Mouse (Mus musculus) adrenal gland, postnatal 36 days (tissue): Measurements from ENCODE around the gene Olfr1339. TPM values are rescaled to one million over a fixed set of nuclear protein-coding genes. Genes with fewer than 3 reads are reported as not detected.

Experiments used
- DNase-seq, 2 experiments: peaks; one replicate each; pipeline ENCODE4 v3.0.0; 2021; ENCODE audit warnings: mixed read lengths in 1 of 2
- long read RNA-seq, 2 experiments: library from polyadenylated mRNA; stranded (forward); transcript quantifications; one replicate each; pipeline ENCODE4 v2.0.0; 2021; ENCODE audit warnings: borderline sequencing depth in 2 of 2
- total RNA-seq, 2 experiments: library from RNA; stranded (reverse); gene quantifications; 2 replicates each; pipeline ENCODE4 v1.2.3; 2021

Gene Olfr1339
- not detected for total RNA-seq
- long read RNA-seq, experiment 1: 0 reads
- long read RNA-seq, experiment 2: 0 reads

DNA sequence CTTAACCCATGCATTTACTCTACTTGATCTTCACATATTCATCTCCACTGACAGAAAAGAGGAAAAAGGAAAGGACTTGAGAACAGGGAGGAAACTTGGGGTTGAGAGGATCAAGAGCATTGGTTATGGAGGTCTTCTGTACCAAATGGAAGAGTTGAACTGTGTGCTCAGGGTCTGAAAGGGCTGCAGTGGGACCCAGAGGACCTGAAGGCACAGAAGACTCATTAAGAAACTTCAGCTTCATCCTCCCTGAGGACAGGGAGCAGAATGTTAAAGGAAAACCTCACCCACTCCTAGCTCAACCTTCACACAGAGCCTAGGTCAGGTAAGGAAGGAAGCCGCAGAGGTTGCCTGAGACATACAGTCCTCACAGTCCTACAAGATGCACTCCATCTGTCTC is at the start of gene Olfr1339:
Gene Olfr1339, plus strand, starts transcription at position 301 of the 400 bp plus-strand sequence.
- no peak for DNase-seq

DNA sequence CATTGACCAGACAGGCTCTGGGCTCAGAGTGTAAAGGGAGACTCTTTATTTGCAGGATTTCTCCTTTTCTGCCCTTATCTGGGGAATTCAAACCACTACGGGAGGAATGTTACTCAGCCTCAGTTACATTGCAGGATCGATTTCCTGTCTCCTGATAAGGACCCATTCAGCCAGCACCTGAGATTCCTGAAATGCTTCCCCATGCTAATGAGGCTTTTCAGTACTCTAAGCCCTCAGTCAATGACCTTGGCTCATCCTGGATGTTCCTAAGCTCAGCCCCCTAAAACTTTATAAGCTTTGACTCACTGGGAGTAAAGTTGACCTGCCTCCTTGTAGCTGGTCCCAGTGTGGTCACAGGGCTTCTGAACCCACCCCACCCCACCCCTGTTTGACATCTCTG is 44.9 kb upstream of the Olfr1339 start:
- no peak for DNase-seq

DNA sequence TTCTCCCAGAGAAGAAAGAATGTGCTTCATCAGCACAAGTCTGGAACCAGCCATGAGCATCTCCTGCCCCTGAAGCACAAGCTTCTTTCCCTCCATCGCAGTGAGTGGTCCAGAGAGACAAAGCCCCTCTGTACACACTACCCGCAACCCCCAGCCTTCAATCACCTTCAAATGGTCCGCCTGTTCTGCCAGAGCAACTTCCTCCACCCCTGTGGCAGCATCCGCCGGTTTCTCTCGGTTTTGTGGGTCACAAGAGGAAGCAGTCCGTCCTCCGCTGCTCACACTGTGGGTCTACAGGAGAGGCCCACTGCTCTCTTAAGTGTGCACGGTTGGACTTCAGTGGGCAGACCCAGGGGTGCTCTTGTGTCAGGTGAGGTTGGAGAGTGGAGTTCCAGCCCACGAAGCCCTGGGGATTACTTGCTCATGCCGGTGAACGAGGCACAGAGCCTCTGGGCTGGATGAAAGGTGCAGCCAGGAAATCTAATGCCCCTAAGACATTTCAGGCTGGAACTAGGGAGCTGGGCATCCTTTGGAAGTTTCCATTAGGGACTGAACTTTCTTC is 39.5 kb upstream of the Olfr1339 start, which contains the start of gene Olfr1342:
Gene Olfr1342, minus strand, starts transcription at position 345 of the 562 bp plus-strand sequence.
- no peak for DNase-seq

DNA sequence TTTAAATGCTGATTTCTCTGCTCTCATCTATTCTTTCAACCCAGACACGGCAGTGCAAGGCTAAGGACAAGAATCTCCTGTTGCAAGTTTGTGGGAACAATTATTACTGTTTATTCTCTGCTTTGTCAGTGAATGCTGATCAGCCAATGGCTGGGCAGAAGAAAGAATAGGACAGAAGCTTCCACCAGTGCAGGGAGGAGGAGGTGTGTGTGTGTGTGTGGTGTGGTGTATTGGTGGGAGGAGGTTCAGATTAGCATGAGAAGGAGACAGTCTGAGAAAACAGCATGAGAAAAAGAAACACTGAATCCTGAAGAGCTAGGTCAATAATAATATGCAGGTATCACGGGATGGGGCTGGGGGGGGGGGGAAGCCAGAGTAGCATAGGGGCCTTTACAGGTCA is 38.2 kb upstream of the Olfr1339 start:
- DNase-seq: no peak

DNA sequence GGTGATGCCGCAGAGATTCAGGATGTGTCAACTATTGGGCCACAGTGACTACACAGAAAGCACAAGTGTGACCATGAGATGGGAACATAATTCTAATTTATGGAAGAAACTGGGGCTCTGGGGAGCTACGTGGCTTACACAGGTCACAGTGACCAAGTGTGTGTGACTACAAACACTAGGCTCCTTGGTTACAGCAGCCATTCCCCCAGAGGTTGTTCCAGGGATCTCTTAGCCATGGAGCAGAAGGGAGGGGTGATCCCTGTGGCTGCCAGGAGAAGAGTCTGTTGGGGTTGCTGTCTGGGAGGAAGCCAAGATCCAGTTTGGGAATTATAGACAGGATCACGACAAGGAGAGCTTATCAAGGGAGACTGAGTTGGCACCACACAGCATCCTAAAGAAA is 28.8 kb upstream of the Olfr1339 start, which contains the start of gene Olfr1341:
Gene Olfr1341, plus strand, starts transcription at position 301 of the 400 bp plus-strand sequence.
- no peak for DNase-seq

DNA sequence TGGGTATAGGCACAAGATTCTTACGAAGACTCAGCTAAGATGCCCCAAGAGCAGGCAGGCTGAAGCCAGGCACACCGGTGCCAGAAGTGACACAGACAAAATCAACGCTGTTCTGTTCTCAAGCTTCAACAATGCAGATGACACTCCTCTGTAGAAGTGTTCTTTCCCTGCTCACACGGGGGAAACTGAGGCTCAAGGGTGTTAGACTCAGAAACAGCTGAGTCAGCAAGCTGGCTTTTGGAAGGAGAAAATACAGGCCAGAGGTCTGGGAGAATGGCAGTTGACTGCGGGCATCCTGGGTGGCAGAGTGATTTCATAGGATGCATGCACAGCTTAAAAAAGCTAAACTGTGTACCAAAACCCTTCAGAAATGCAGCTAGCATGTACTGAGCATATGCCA is 23.9 kb upstream of the Olfr1339 start:
- no peak for DNase-seq

DNA sequence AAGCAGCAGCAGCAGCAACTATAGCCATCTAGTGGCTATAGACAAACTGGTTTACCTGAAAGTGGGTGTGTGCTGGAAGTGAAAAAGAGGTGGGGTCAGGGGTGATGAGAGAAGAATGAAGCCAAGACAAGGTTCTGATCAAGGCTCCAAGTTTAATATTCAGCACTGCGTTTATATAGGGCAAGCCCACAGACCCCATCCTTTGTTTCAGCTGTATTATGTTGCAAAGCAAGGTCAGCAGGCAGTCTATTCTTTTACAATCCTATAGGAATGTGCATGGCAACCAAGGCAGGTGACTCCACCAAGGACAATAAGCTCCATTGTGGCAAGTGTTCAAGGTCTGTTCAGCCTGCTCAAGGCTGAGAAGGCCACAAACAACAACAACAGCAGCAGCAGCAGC is 20.3 kb upstream of the Olfr1339 start:
- DNase-seq: no peak

DNA sequence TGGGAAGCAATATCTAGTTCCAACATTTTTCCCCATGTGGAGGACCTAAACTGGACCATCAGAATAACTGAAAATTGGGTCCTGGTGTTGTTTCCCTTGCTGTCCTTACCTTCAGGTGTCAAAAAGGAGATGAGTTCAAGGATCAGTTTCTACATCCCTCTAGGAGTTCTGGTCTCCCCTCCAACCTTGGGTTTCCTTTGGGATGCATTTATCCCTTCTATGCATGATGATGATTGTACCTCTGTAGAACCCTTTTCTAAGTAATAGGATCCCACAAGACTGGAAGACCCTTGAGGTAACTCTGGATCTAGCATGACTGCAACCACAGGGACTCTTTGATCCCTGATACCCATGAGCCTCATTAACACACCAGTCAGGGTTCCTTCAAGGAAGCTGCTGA is 12.1 kb upstream of the Olfr1339 start, which contains the start of gene Olfr1340:
Gene Olfr1340, plus strand, starts transcription at position 301 of the 400 bp plus-strand sequence.
- DNase-seq: no peak

DNA sequence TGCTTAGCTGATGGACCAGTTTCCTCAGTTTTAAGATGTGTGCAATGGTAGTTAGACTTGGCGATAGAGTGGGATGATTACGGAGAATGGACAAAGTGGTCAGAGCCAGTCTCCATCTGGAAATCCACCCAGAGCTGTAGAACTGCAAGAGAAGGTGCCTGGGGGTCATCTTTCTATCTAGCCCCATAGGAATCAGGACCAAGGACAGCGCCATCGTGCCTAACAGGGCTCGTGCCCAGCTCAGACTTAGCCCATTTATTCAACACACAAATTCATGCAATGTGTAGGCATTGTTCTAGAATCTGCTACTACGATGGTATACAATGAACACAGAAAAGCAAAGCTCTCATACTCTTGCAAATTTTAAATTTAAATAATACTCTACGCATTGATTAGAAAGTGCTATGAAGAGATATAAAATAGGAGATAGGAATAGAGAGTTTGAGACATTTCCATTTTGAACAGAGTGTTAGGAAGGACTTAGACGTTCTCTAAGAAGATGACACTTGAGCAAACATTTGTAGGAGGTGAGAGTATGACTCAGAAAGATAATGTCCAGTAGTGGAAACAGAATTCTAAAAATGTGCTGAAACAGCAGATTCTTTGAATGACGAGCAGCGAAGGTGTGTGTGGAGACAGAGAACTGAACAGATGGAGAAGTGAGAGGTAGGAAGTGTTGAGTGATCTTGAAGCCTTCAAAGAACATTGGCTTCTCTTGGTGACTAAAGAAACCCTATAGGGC is 10.1 kb upstream of the Olfr1339 start:
- peak; percentile 20 to 25 for DNase-seq

DNA sequence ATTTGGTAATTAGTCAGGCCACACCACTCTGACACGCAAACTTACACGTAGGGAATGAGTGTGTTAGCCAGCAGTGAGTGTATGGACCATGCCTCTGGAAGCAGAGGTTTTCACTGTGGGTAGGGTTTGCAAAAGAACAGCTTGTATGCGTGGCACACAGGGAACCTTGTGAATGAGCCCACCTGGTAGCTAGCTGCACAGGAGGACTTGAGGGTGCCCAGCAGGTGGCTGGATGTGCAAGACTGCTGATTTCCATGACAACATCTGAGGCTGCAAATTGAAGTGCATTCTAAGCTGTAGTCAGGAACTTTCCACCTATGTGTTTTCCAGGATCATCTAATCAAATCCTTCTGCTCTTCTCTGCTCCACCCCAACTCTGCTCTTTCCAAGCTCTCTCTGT is 7.6 kb downstream of the Olfr1339 start:
- DNase-seq: no peak

DNA sequence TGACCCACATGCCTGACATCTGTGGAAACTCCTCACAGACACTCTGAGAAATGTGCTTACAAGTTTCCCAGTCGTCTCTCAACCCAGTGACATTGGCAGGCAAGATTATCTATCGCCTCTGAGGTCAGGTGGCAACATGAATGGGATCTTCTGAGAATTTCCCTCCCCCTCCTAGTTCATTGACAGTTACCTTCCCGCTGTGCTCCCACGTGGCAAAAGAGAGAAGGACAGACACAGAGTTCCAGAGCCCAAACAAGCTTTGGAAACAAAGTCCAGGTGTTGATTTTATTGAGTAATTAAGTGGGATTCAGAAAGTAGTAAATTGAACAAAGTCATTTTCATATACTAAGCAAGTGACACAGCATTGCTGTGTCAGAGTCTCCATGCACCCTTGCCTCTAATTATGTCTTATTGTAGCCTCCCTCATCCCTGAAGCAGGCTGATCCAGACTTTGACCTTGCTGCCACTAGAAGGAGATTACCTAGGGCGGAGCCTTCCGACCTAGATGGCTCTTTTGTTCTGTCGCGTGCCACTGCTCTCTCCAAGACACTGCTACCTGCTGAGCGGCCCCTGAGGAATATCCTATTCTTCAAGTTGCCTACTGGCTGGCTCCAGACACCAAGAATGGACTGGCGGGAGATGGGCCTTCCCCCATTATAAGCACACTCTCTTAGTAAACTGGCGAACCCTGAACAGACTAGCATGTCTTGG is 9.2 kb downstream of the Olfr1339 start:
- no peak for DNase-seq

DNA sequence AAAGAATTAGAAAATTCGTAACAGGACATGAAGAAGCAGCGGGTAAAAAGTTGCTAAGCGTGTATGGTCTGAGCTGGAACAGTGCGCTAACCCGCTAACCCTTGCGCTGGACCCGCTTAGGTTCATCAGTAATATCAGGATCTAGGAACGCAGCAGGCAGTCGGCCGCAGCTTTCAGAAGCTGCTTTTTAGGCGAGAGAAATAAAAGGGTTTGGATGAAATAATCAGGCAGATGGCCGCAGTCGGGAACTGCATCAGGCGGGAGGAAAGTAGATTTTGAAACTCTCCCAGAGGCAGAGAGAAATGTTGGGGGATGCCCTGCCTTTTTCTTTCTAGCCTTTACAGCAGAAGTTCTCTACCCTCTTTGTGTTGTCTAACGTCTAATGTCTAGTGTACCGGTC is 9.9 kb downstream of the Olfr1339 start:
- DNase-seq: no peak

DNA sequence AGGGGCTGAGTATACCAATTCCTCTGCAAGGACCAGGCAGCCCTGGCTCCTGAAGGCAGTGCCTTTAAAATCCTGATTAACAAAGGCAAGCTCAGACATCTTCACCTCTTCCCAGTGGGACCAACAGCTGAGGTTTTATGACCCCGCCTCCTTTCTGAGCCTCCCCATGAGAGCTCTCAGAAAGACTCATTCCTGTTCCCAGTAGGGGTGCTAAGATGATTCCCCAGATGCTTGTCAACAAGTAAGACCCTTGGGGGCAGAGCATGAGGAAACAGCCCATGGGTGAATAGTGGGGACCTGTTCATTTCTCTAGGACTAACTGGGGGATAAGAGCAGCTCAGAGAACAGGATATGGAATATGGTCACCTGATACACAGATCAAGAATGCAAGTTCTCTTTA is 26.7 kb downstream of the Olfr1339 start, which contains the start of gene Olfr1338:
Gene Olfr1338, minus strand, starts transcription at position 101 of the 400 bp plus-strand sequence.
- no peak for DNase-seq

DNA sequence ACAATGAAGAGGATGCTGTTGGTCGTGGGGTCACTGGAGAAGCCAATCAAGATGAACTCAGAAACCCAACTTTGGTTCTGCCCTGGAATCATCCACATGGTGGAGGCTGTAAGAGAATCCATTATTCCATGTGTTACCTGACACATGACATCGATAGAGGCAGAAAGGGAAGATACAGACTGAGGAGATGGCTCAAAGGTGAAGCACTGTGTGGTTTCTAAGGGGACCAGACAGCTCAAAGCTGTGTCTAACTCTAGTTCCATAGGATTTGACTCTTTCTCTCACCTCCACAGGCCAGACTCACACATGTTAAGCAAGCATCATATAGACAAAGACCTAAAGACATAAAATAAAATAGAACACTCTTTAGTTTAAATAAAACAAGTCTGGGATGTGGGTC is 50.5 kb downstream of the Olfr1339 start, which contains the start of gene Olfr1337:
Gene Olfr1337, minus strand, starts transcription at position 101 of the 400 bp plus-strand sequence.
- DNase-seq: no peak

Other genes starting within 250 kb of the Olfr1339 start
- 10 to 100 TPM; 31.9 to 61.4 TPM for gene Tie1, start 242.1 kb upstream of the Olfr1339 start, total RNA-seq
- not detected for gene 2610528J11Rik, start 205.2 kb upstream of the Olfr1339 start, total RNA-seq
- not detected for gene Tmem125, start 188.1 kb upstream of the Olfr1339 start, total RNA-seq
- not detected for gene Cfap57, start 111.4 kb upstream of the Olfr1339 start, total RNA-seq
- gene Ebna1bp2, start 111.4 kb upstream of the Olfr1339 start, total RNA-seq: 10 to 100 TPM; 82.2 to 94.1 TPM
- not detected for gene Olfr62, start 73.2 kb upstream of the Olfr1339 start, total RNA-seq
- not detected for gene Olfr1342, start 39.4 kb upstream of the Olfr1339 start, total RNA-seq
- not detected for gene Olfr1341, start 28.7 kb upstream of the Olfr1339 start, total RNA-seq
- gene Olfr1340, start 12.0 kb upstream of the Olfr1339 start, total RNA-seq: not detected
- gene Olfr1338, start 26.6 kb downstream of the Olfr1339 start, total RNA-seq: not detected
- not detected for gene Olfr1337, start 50.4 kb downstream of the Olfr1339 start, total RNA-seq
- not detected for gene Olfr1335, start 77.8 kb downstream of the Olfr1339 start, total RNA-seq
- gene Olfr1333, start 104.1 kb downstream of the Olfr1339 start, total RNA-seq: not detected
- not detected for gene Olfr1331, start 132.5 kb downstream of the Olfr1339 start, total RNA-seq
- not detected for gene Olfr1330, start 156.4 kb downstream of the Olfr1339 start, total RNA-seq
- not detected for gene Olfr1329, start 185.3 kb downstream of the Olfr1339 start, total RNA-seq
- gene Olfr1328, start 206.4 kb downstream of the Olfr1339 start, total RNA-seq: not detected
- gene Lao1, start 229.4 kb downstream of the Olfr1339 start, total RNA-seq: under 1 TPM in 1 of 2 experiments, not detected in 1; 0.53 TPM